Mouse (Mus musculus) midbrain, embryonic 14.5 days (tissue): ENCODE results near the gene Trim2. TPM values are rescaled to one million over a fixed set of nuclear protein-coding genes. Genes with fewer than 3 reads are reported as not detected.

ENCODE experiments used
- ATAC-seq: fragments of 200-750 bp; cut with Nextera tagmentation; 2 replicates; pipeline ENCODE4 v1.8.0; 2017; ENCODE audit warnings: moderate number of reproducible peaks, moderate library complexity; ENCODE audit not compliant: low FRiP score, low TSS enrichment
- DNase-seq: peaks from one replicate; pipeline ENCODE4 v3.0.0-alpha.2; 2015
- H3K27ac ChIP-seq: fragments of 300-500 bp; sonication (generic); replicated peaks from 2 replicates; pipeline ENCODE4 v1.5.1; 2014; ENCODE audit warnings: mild to moderate bottlenecking, low read depth, low read length, moderate library complexity
- H3K27me3 ChIP-seq: fragments of 300-500 bp; sonication (generic); 2 replicates; pipeline ENCODE4 v1.6.1; 2014; ENCODE audit warnings: low read length, control low read depth, mixed read lengths; ENCODE audit not compliant: control insufficient read depth, insufficient read depth
- H3K36me3 ChIP-seq: fragments of 300-500 bp; sonication (generic); 2 replicates; pipeline ENCODE4 v1.6.1; 2014; ENCODE audit warnings: low read length, control low read depth; ENCODE audit not compliant: control insufficient read depth, insufficient read depth
- H3K4me1 ChIP-seq: fragments of 300-500 bp; sonication (generic); 2 replicates; pipeline ENCODE4 v1.6.1; 2014; ENCODE audit warnings: mild to moderate bottlenecking, antibody characterized with exemption, low read length, control low read depth; ENCODE audit not compliant: control insufficient read depth, insufficient read depth
- H3K4me2 ChIP-seq: fragments of 300-500 bp; sonication (generic); 2 replicates; pipeline ENCODE4 v1.6.1; 2014; ENCODE audit warnings: mild to moderate bottlenecking, low read length, moderate library complexity
- H3K4me3 ChIP-seq: fragments of 300-500 bp; sonication (generic); replicated peaks from 2 replicates; pipeline ENCODE4 v1.5.1; 2014; ENCODE audit warnings: low read depth, low read length
- H3K9ac ChIP-seq: fragments of 300-500 bp; sonication (generic); replicated peaks from 2 replicates; pipeline ENCODE4 v1.6.1; 2014; ENCODE audit warnings: mild to moderate bottlenecking, low read length, moderate library complexity
- H3K9me3 ChIP-seq: fragments of 300-500 bp; sonication (generic); 2 replicates; pipeline ENCODE4 v1.6.1; 2016; ENCODE audit warnings: low read length, control low read depth, mixed read lengths; ENCODE audit not compliant: control insufficient read depth
- WGBS: fragments of 180-500 bp; shearing (Covaris S2); extraction: QIAGEN DNeasy Blood & Tissue Kit; methylation state at CpG from one replicate; pipeline ENCODE4 v1.1.7; 2014; 5-methylcytosine and 5-hydroxymethylcytosine counted together
- polyA plus RNA-seq: library from polyadenylated mRNA; unstranded; fragments of >200 nt; fragmentation: Nextera tagmentation; extraction: Ambion mirVana; gene quantifications from 2 replicates; pipeline ENCODE4 v1.2.1, GENCODE M21; 2014

The Trim2 gene
- polyA plus RNA-seq, 1 experiment from 2014 or later, result 154 TPM

DNA sequence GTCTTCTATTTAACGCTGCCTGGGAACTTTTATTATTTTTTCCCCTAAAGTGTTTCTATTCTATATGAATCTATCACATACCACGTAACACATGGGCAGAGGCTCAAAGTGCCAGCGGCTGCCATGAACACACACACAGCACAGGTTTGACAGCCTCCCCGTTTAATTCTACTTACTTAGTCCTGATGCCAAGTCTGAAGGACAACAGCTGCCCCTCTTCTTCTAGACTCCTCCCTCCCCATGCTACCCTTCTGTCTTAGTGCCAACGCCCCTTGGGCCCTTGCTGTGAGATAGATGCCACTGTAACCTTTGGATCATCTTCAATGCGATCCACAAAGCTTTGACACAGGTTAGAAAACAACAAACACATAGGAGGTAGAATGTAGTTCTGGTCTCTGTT, 44.8 kb downstream of the Trim2 start:
- H3K9ac ChIP-seq, result no peak overlapping the region
- DNase-seq (no peak), ATAC-seq (no peak)
- H3K9me3 ChIP-seq, result no peaks in the 10 kb centered on the region
- 78% methylated on average over 6 of the region's 6 CpGs for WGBS
- H3K36me3 ChIP-seq, result no peaks in the 10 kb centered on the region
- H3K4me1 ChIP-seq, result peaks cover 49% of the 10 kb centered on the region
- no peaks in the 10 kb centered on the region for H3K27me3 ChIP-seq
- H3K4me2 ChIP-seq, result no peak overlapping the region
- H3K4me3 ChIP-seq, result no peak overlapping the region
- H3K27ac ChIP-seq, result peak overlapping the region; percentile 26; the same call in 1 of the 2 replicates

DNA sequence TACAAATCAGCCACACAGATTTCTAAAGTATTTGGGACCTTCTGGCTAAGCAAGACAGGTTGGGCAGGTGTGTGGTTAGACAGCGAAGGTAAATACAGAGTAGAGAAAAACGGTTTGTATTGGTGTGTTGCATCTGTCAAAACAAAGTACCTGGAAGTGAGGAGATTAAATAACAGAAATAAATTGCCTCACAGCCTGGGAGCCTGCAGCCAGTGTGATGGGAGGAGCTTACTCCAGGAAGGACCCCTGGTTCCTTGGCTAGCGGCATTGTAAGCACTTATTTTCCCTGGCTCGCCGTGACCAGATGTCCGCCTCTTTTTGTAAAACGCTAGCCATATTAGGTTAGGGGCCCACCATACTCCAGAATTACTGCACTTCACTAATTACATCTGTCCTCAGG, 45.8 kb downstream of the Trim2 start:
- H3K27me3 ChIP-seq, result no peaks in the 10 kb centered on the region
- H3K4me3 ChIP-seq, result no peak overlapping the region
- ATAC-seq (no peak), DNase-seq (peak; percentile 56)
- WGBS, result 15% methylated on average over 7 of the region's 7 CpGs
- no peak overlapping the region for H3K27ac ChIP-seq
- no peak overlapping the region for H3K9ac ChIP-seq
- H3K4me1 ChIP-seq, result peaks cover 49% of the 10 kb centered on the region
- H3K36me3 ChIP-seq, result no peaks in the 10 kb centered on the region
- H3K9me3 ChIP-seq, result no peaks in the 10 kb centered on the region
- peak overlapping the region; percentile 92 for H3K4me2 ChIP-seq

DNA sequence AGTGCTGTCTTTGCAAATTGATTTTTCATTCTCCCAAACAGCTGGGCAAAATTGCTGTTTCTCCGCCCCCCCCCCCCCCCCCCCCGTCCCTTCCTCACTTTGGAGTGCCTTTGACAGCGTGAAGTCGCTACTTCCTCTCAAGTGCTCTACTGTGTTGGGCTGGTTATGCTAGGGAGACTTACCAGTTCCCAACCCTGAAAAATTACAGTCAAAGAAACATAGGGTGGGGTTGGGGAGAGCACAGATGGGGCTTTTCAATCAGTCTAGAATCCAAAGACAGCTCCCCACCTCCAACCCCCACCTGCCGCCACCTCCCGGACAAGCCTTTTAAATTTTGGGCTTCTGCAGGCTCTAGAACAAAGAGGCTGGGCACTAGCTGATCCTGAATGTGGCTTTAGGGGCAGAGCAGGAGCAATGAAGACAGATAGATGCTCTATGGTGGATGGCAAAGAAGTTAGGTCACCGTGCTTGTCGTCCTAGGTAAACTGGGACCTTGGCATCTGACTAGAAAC, 46.6 kb downstream of the Trim2 start:
- peak; percentile 50 for DNase-seq

DNA sequence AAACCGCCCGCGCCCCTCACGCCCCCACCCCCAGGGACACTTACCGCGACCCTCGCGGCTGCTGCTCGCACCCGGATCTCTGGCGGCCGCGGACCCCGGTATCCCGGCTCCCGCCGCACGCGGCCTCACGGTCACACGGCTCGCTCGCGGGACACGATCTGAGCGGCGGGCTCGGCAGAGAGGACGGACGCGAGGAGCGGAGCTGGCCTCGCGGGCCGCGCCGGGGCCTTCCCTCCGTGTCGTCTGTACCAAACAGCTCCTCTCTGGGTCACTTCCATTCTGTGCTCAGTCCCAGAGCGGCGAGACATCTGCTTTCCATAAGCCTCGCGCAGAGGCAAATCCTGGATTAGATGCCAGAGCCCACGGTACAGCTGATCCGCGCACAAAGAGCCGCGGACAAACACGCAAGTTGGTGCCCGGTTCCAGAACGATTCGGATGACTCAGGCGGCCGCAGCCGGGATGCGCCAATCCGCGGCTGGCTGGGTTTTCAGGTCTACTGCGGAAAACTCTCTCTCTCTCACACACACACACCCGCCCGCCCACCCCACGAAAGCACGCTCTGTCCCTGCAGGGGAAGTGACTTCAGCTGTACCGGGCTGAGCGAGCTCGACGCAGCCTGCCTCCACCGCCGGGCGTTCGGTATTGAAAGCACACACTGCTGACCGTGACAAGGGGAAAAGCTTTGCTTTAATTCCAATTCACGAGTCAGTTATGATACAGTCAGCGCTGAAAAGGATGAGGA, 47.2 kb downstream of the Trim2 start:
- peak overlapping the region; percentile 93 for H3K9ac ChIP-seq
- H3K4me3 ChIP-seq, result peak overlapping the region; percentile 71
- under 1% methylated on average over 74 of the region's 74 CpGs for WGBS
- H3K4me1 ChIP-seq, result peaks cover 40% of the 10 kb centered on the region
- peak overlapping the region; percentile 95 for H3K27ac ChIP-seq
- DNase-seq (peak; percentile 85), ATAC-seq (peak; percentile 76)
- no peaks in the 10 kb centered on the region for H3K36me3 ChIP-seq
- no peaks in the 10 kb centered on the region for H3K9me3 ChIP-seq
- H3K4me2 ChIP-seq, result peak overlapping the region; percentile 92
- H3K27me3 ChIP-seq, result no peaks in the 10 kb centered on the region

More for the DNA sequence above, 46.6 kb downstream of the Trim2 start:
- Histone ChIP-seq H3K9ac (peak overlapping the region; percentile 93), H3K4me3 (peak overlapping the region; percentile 71), H3K4me2 (peak overlapping the region; percentile 92), H3K4me1 (peaks cover 46% of the 10 kb centered on the region), H3K36me3 (no peaks in the 10 kb centered on the region), H3K9me3 (no peaks in the 10 kb centered on the region), H3K27me3 (no peaks in the 10 kb centered on the region), H3K27ac (peak overlapping the region; percentile 95)
- WGBS, result 3% methylated on average over 8 of the region's 8 CpGs
- ATAC-seq, result peak; percentile 51

DNA sequence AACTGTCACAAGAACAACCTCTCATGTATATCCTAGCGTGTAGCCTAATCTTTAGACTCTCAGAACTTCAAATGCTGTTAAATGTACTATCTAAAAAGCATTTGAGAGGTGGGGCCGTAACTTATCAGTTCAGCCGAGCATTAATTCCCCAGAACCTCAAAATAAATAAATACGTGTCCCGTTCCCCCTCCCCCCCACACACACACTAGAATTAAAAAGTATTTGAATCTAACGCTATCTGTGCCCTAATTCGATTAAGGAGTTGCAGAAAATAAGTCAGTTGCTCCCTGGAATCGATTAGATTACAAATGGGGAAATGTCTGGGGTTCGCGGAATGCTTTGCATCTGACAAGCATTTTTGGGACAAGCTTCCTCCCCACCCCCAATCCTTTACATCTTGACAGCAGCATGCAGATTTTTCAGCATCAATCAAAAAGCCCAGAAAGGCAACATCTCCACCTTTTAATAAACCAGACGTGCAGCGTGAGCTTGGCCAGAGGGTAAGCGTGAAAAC, 48.1 kb downstream of the Trim2 start:
- H3K27ac ChIP-seq, result peak overlapping the region; percentile 95
- H3K27me3 ChIP-seq, result no peaks in the 10 kb centered on the region
- peak overlapping the region; percentile 71 for H3K4me3 ChIP-seq
- ATAC-seq (no peak), DNase-seq (peak; percentile 62)
- no peaks in the 10 kb centered on the region for H3K9me3 ChIP-seq
- peak overlapping the region; percentile 92 for H3K4me2 ChIP-seq
- H3K4me1 ChIP-seq, result peaks cover 34% of the 10 kb centered on the region
- 5% methylated on average over 13 of the region's 13 CpGs for WGBS
- H3K9ac ChIP-seq, result peak overlapping the region; percentile 93
- no peaks in the 10 kb centered on the region for H3K36me3 ChIP-seq

DNA sequence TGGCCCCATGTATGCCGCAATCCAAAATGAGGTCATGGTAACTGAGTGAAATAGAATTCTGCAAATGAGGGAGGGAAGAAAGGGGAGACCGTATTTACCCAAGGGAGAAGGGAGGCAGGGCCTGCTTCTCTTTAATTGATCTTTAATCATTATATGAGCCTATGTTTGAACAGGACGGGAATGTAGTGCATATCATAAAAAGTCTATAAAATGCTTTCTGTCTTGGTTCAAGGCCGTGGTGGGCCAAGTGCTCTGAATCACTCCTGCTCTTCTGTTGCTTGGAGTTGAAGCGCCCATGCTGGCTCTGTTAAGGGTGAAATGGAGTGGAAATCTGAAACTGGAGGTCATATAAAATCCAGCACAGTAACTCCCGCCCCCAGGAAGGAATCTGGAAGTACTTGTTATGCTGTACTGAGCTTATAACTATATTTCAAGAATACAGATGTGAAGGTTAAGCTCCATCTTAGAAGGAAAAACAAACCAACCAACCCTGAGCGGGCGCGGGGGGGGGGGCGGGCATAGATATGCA, 48.6 kb downstream of the Trim2 start:
- peak overlapping the region; percentile 71 for H3K4me3 ChIP-seq
- H3K27ac ChIP-seq, result no peak overlapping the region
- no peaks in the 10 kb centered on the region for H3K9me3 ChIP-seq
- H3K4me1 ChIP-seq, result peaks cover 39% of the 10 kb centered on the region
- DNase-seq (peak; percentile 34), ATAC-seq (no peak)
- WGBS, result 32% methylated on average over 10 of the region's 10 CpGs
- no peaks in the 10 kb centered on the region for H3K27me3 ChIP-seq
- no peaks in the 10 kb centered on the region for H3K36me3 ChIP-seq
- H3K4me2 ChIP-seq, result peak overlapping the region; percentile 92
- peak overlapping the region; percentile 93; the same call in 1 of the 2 replicates for H3K9ac ChIP-seq

DNA sequence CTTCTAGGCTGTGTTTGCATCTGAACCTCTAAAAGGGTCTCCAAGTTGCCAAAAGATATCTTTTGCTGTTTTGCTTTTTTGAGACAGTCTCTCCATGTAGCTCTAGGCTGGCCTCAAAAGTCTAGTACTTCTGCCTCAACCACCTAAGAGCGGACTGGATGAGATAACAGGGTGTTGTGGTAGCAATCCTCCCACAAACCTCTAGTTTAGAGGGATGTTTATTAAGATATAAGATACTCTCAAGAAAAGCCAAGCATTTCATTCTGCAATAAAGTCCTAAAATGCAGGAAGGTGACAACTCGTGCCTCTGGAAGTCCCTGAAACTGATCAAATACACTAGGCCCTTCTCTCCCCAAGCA, 52.2 kb downstream of the Trim2 start:
- DNase-seq, result no peak
- Histone ChIP-seq H3K4me2 (no peak overlapping the region), H3K9ac (no peak overlapping the region), H3K36me3 (no peaks in the 10 kb centered on the region; the same call in 1 of the 2 replicates), H3K4me1 (peaks cover 22% of the 10 kb centered on the region), H3K4me3 (no peak overlapping the region), H3K9me3 (no peaks in the 10 kb centered on the region), H3K27me3 (no peaks in the 10 kb centered on the region), H3K27ac (peak overlapping the region; percentile 76; the same call in 1 of the 2 replicates)
- 89% methylated on average over 2 of the region's 2 CpGs for whole genome bisulfite sequencing
- no peak for ATAC-seq

DNA sequence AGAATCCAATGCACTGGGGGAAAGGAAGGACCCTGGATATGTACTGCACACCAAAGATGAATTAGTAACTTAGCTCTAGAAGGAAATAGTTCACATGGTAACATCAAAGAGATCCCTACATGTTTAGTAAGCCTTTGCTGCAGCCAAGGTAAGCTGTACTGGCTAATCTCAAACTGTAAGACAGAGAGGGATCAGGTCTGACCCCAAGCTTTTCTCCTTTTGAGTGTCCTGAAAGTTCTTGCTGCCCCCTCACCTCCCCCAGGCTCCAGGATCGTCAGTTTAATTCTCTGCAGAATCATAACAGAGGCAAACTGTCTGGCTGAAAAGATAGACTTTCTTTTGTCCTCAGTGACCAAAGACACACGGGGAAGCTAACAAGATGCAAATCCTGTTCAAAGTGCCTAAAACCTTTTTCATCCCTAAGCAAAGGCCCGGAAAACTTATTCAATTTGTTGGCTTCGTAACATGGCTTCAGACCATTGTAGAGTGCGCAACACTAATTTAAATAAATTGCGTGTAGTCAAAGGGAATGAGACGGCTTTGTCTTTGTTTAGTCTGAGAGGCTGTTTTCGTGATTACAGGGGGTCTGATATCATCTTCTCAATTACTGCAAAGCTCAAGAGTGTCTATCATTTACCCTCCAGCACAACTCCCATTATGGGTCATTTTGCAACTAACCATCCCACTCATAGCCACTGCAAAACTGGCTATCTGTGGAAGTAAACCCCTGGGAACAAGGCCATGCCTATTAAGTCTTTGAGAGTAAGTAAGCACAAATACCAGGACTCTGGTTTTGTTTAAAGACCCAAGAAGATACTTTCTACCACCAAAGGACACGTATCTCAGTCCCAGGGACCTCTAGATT, 52.8 kb downstream of the Trim2 start:
- 10% methylated on average over 9 of the region's 9 CpGs for WGBS
- H3K27ac ChIP-seq, result peak overlapping the region; percentile 76
- H3K36me3 ChIP-seq, result no peaks in the 10 kb centered on the region; the same call in 1 of the 2 replicates
- H3K9ac ChIP-seq, result no peak overlapping the region
- no peaks in the 10 kb centered on the region for H3K9me3 ChIP-seq
- H3K4me3 ChIP-seq, result no peak overlapping the region
- peak; percentile 63 for DNase-seq
- H3K4me2 ChIP-seq, result peak overlapping the region; percentile 9; the same call in 1 of the 2 replicates
- no peak; the same call in 1 of the 2 replicates for ATAC-seq
- no peaks in the 10 kb centered on the region for H3K27me3 ChIP-seq
- peaks cover 22% of the 10 kb centered on the region for H3K4me1 ChIP-seq
